Mouse (Mus musculus): ENCODE results near the gene Pttg1ip.

DNA sequence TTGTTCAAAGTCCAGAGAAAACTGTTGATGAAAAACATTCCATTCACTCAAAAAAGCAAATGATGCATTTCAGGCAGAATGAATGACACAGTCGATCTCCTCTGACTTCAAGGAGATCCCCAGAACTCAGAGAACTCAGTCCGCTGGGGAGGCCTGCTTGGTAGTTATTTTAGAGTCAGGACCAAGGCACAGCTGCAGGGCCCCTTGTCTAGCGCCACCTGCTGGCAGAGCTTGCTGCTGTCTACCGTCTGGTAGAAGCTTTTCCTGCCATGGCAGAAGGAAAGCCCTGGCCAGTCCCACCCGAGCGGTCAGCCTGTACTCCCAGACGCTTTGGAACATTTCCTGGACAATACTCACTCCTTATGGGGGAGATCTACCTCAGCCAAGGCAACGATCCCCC, 14.9 kb upstream of the Pttg1ip start:
- TF ChIP-seq GATA1 (IDR thresholded peaks at IDR 0.05; ENCODE audit: borderline replicate concordance, low read length) (no peak), FLI1 (IDR thresholded peaks at IDR 0.05; ENCODE audit: low read length) (no peak)
